Mouse (Mus musculus): Measurements from ENCODE around the gene Nisch.

- TF ChIP-seq CHD2 (IDR thresholded peaks at IDR 0.05; ENCODE audit: low read depth, low read length) (no peak), ZNF384 (IDR thresholded peaks at IDR 0.05; ENCODE audit: low read depth, low read length) (no peak), HCFC1 (IDR thresholded peaks at IDR 0.05; ENCODE audit: borderline replicate concordance, insufficient read depth, low read length) (no peak), MAFK (IDR thresholded peaks at IDR 0.05; ENCODE audit: insufficient read depth, low read depth, low read length) (no peak)
Measured at GRCm38 (mm10) chr14:31139666-31140065, 77.1 kb downstream of the Nisch start.

Measured in ES-E14 (cell line).